Mouse (Mus musculus) lung, postnatal 10 days (tissue): ENCODE data around the gene Galnt17.

Experiments used
- DNase-seq: peaks from one replicate; pipeline ENCODE4 v3.0.0; 2021

The Galnt17 gene

GRCm38 (mm10) chr5:131308397-131308796, at the start of gene Galnt17:
Gene Galnt17 (minus strand): TSS chr5:131308497.
- no peak for DNase-seq

DNA sequence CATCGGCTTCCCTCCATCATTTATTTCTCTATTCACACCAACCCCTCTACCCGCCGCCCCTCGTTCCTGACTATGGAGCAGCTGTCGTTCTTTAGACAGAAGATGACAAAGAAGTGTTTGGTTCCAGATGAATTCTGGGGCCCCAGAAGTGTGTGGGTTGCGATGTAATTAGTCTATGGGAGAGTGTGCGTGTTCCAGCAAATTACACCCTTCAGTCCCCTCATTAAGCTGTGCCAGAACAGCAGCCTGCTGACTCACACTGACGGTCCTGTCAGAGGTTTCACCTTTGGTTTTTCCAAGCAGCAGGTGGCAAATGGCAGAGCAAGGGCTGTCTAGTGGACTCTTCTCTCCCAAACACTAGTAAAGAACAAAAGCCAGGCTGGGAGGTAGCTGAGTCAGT, 26.2 kb upstream of the Galnt17 start:
- DNase-seq = no peak

- DNase-seq = no peak
Observed at GRCm38 (mm10) chr5:131321286-131321685, 13.0 kb upstream of the Galnt17 start.

DNA sequence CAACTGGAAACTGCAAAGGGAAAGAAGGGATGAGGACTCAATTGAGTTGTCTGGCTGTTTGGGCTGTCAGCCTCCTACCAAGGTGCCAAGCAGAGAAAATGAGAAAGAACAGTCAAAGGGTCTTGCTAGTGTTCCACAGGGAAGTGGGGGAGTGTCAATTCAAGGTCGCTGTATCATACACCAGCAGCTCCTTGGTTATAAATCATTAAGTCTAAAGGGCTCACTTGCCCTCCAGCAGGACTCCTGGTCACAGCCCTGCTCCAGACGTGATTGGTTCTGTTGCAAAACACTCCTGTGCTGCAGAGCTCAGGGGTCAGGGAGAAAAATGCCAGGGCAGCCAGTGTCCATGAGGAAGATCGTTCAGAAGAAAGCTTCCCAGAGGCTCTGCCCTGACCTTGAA, 11.3 kb upstream of the Galnt17 start:
- no peak for DNase-seq

DNA sequence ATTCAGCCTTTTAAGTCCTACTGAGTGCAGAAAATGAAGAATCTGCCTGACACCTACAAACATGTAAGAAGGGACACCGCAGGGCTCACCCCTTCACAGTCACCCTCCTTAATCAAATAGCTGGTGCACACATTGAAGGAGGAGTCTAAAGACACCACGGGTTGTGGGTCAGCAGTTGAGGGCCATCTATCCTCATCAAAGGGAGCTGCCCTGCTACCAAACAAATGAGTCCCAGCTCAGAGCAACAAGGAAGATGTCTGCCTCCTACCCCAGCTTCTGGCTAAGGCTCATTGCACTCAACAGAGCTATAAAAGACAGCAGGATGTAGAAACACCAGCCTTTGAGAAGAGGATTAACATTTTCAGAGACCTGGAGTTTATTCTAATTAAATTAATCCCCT, 10.8 kb upstream of the Galnt17 start:
- DNase-seq = no peak

DNA sequence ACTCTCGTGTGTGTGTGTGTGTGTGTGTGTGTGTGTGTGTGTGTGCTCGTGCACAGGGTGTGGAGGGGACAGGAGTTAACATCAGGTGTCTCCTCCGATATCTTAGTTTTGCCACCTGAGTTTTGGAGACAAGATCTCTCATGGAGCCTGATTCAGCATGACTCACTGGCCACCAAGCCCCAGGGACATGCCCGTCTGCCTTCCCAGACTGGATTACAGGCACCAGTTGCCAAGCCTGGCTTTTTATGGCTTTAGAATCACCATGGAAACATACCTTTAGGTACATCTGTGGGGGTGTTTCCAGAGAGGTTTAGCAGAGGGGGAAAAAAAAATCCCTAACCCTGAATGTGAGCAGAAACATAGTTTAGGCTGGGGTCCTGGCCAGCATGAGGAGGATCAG, 6.7 kb upstream of the Galnt17 start:
- DNase-seq = no peak

- DNase-seq = peak; percentile 91
Observed at GRCm38 (mm10) chr5:131307656-131308151, 593 bp downstream of the Galnt17 start.

- peak; percentile 54 for DNase-seq
Observed at GRCm38 (mm10) chr5:131306908-131307655, 1.2 kb downstream of the Galnt17 start.

DNA sequence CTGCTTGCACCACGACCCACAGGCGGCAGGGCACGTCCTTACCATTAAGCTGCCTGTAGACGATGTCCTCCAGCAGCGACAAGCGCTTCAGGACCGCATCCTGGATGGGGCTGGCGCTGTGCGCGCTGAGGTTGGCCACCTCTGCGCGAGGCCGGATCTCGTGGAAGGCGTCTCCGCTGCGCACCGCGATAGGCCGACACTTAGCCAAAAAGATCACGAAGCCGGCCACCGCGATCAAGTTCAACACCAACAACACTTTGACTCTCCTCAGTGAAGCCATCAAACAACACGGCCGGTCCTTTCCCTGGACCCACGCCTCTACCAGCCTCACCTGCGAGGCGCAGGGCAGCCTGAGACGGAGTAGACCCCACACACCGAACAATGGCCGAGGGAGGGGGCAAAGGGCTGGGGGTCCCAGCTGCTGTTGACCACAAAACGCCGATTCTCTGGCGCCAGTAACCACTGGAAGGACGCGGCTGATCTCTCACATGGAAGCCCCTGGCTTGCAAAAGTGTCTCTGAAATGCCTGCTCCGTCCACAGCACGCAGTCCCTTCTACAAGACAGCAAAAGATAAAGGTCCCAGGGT, 1.9 kb downstream of the Galnt17 start:
- DNase-seq = peak; percentile 3

- no peak for DNase-seq
Observed at GRCm38 (mm10) chr5:131305223-131305622, 3.1 kb downstream of the Galnt17 start.

DNA sequence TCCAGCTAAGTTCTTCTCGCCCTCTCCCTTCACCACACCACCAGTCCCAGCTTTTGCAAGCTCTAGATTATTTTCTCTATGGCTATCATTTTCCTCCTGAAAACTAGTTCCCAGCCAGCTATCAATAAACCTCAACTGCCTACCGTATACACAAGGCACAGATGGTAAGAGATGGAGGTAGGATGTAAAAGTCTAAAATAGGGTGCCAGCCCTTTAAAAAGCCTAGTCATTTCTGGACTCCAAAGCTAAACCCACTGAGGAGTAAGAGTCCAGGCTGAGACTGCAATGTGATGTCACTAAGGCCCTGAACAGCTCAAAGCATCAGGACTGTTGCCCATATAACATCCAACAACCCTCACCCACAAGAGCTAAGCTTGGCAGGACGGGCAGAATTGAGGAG, 6.8 kb downstream of the Galnt17 start:
- no peak for DNase-seq

DNA sequence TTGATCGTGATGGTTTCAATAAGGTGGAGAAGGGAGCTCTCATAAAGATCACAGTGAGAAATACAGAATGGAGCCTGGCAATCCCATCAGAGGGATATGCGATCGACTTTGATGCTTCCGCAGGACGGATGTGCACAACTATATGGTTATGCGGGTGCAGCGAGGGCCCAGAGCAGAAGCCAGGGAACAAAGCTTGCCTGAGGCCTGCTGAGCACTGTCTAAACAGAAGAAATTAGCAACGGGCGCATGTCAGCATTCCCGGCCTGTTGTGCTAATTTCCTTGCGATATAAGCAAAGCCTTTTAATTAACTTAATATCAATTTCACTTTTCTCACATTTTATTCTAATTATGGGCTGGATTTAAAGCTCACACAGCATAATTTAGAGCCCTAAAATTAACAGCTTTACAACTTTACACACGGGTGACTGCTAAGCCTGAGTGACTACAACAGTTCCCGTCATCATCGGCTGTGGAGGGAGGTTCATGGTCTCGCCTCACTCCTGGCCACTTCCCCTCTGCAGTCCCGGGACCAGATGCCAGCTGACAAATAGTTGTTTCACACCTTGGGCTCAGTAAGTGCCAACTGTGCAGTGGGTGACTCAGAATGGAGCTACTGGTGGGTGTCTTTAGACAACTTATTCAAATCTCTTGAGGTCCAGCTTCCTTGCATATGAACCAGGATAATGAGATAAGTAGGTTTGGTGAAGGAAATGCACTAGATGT, 14.4 kb downstream of the Galnt17 start:
- no peak for DNase-seq

DNA sequence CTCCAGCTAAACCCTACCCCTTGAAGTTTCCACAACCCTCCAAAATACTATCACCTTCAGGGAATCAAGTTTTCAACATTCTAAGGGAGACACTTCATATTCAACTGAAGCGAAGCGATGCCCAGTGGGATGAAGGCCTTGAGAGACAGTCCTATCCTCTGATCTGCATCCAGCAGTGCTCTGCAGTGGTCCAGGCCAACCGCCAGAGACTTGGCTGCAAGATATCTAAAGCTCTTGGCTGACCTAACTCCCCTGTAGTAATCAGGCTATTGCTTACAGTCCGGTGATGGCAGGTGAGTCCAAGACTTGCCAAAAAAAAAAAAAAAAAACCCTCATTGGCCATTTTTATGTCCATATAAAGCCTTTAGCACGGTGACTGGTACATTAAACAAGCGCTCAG, 21.2 kb downstream of the Galnt17 start:
- no peak for DNase-seq

- no peak for DNase-seq
Observed at GRCm38 (mm10) chr5:131286680-131287079, 21.6 kb downstream of the Galnt17 start.

GRCm38 (mm10) chr5:131280349-131280748, 27.9 kb downstream of the Galnt17 start:
- DNase-seq = no peak

DNA sequence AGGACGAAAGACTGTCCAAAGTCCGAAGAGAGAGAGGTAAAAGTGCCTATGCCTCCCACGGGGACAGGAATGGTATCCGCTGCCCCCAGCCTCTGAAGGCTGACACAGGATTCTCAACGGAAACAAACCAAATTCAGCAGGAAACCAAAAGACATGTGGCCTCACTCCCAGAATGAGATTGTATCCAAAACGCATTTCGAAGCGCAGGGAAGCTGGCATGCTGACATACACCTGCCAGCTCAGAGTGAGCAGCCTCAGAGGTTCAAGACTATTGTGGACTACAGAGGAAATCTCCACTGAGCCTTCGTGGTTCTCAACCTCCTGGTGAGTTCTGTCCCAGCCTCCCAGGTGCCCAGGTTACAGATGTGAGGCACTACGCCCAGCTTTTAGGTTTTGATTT, 29.0 kb downstream of the Galnt17 start:
- DNase-seq = no peak

DNA sequence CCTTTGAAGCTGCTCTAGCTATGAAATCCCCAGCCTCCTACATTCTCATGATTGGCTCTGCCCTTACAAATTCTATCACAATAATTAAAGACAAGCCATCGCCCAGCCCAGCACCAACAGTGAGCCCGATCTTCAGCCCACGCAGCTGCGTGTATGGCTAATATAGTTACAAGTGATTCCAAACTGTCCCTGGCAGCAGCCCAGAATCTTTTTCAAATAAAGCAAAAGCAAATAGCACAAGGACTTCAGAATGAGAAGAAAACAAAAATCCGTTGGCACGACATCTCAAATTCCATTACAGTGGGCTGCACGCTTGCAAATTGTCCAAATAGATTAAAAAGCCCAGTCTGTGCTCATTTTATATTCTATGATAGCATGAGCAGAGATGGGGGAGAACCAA, 31.1 kb downstream of the Galnt17 start:
- peak; percentile 62 for DNase-seq

DNA sequence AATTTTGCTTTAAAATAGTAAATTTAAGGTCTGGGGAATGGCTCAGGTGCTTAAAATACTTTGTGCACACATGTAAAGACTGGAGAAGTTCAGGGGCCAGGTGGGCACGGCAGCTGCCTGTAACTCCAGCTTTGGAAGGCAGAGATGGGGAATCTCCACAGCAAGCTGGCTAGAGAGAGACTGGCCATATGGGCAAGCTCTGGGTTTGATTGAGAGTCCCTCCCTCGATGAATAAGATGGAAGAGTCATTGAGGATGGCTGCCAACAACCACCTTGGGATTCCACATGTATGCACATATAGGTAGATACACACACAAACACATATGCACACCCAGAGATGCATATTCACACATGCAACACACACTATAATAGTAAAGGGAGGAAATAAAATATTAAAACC, 42.0 kb downstream of the Galnt17 start:
- no peak for DNase-seq

GRCm38 (mm10) chr5:131264145-131264544, 44.2 kb downstream of the Galnt17 start:
- no peak for DNase-seq

- peak; percentile 54 for DNase-seq
Observed at GRCm38 (mm10) chr5:131250701-131251636, 57.3 kb downstream of the Galnt17 start.

- DNase-seq = no peak
Observed at GRCm38 (mm10) chr5:131248416-131248815, 59.9 kb downstream of the Galnt17 start.

DNA sequence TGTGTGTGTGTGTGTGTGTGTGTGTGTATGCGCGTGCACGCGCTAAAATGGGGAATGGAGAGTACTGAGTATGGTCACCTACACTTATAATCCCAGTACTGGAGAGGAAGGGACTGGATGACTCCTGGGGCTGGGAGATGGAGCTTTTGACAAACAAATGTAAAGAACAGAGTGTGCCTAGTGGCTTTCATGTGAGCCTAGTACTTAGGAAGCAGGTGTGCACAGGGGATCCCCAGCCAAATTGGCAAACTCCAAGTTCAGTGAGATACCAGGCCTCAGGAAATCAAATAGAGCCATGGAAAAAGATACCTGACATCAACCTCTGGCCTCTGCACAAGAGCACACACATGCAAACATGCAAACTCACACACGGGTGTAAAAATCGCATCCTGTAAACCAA, 61.7 kb downstream of the Galnt17 start:
- no peak for DNase-seq

DNA sequence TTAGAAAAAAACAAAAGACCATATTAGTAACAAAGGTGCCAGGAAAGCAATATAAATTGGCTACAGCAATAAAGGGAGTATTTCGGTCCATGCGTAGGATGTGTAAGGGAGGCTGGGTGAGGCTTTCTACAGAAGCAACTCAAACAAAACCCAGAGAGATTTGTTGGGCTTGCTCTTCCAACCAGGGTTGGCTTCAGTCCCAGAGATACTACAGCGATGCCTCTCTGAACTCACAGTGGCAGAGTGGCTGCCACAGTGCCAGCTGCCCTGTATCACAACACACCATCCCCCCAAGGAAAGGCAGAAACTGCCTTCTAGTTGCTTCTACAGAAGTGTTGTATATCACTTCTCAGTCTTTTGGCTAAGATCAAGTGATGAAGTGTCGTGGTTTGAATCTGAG, 66.6 kb downstream of the Galnt17 start:
- peak; percentile 34 for DNase-seq
